Mouse (Mus musculus): ENCODE results near the gene Rhbdf1. TPM values are rescaled to one million over a fixed set of nuclear protein-coding genes. Genes with fewer than 3 reads are reported as not detected.

The Rhbdf1 gene
- total RNA-seq (2023), result 10 to 100 TPM; 10.3 to 13.0 TPM

GRCm38 (mm10) chr11:32221951-32222409 is at the start of gene Rhbdf1:
TSS of gene Rhbdf1 (minus strand) at chr11:32222300.

GRCm38 (mm10) chr11:32267188-32267884 is 45.2 kb upstream of the Rhbdf1 start, which contains the start of gene Nprl3:
TSS of gene Nprl3 (minus strand) at chr11:32267707.

GRCm38 (mm10) chr11:32226124-32226871 is 4.2 kb upstream of the Rhbdf1 start, which contains the start of gene Mpg:
TSS of gene Mpg (plus strand) at chr11:32226505.

GRCm38 (mm10) chr11:32205058-32205873 is 16.8 kb downstream of the Rhbdf1 start, which contains the start of gene Snrnp25:
TSS of gene Snrnp25 (plus strand) at chr11:32205415.

GRCm38 (mm10) chr11:32200075-32200601 is 22.0 kb downstream of the Rhbdf1 start, which contains the start of gene Il9r:
TSS of gene Il9r (minus strand) at chr11:32200279.

Other genes with a start within 250 kb of the Rhbdf1 start
- gene Nsg2, start 221.8 kb downstream of the Rhbdf1 start, total RNA-seq (2023), result 1 to 10 TPM; 2.3 to 3.8 TPM
- gene Il9r, start 22.0 kb downstream of the Rhbdf1 start, total RNA-seq (2023), result 10 to 100 TPM; 25.2 to 46.1 TPM
- gene Snrnp25, start 16.9 kb downstream of the Rhbdf1 start, total RNA-seq (2023), result 10 to 100 TPM; 20.0 to 25.8 TPM
- 10 to 100 TPM; 21.7 to 27.2 TPM for gene Mpg, start 4.2 kb upstream of the Rhbdf1 start, total RNA-seq (2023)
- gene Nprl3, start 45.4 kb upstream of the Rhbdf1 start, total RNA-seq (2023), result 10 to 100 TPM; 68.8 to 83.2 TPM
- not detected for gene Hba-x, start 54.1 kb upstream of the Rhbdf1 start, total RNA-seq (2023)
- gene Hba-a1, start 61.2 kb upstream of the Rhbdf1 start, total RNA-seq (2023), result 100 to 1,000 TPM in 1 of 2 experiments, 10 to 100 TPM in 1; 23.3 to 338 TPM
- not detected for gene Hbq1b, start 64.7 kb upstream of the Rhbdf1 start, total RNA-seq (2023)
- gene Hba-a2, start 74.2 kb upstream of the Rhbdf1 start, total RNA-seq (2023), result 100 to 1,000 TPM in 1 of 2 experiments, 10 to 100 TPM in 1; 11.7 to 226 TPM
- not detected for gene Hbq1a, start 77.8 kb upstream of the Rhbdf1 start, total RNA-seq (2023)
- gene Sh3pxd2b, start 125.5 kb upstream of the Rhbdf1 start, total RNA-seq (2023), result not detected
- gene Ubtd2, start 233.1 kb upstream of the Rhbdf1 start, total RNA-seq (2023), result 1 to 10 TPM; 6.1 to 6.7 TPM

Measured in B cell, adult 67 days (primary cell).